Mouse (Mus musculus) kidney, embryonic 16.5 days (tissue): ENCODE data around the gene Pigk. TPM values are rescaled to one million over a fixed set of nuclear protein-coding genes. Genes with fewer than 3 reads are reported as not detected.
"Not testable (repeated sequence)": the region's sequence is repeated elsewhere in the genome, so short reads cannot be mapped to it uniquely, and the experiment has no call there.

Source experiments
- ATAC-seq: fragments of 200-750 bp; cut with Nextera tagmentation; 2 replicates; pipeline ENCODE4 v1.8.0; 2017; ENCODE audit warnings: moderate TSS enrichment; ENCODE audit not compliant: low FRiP score, low TSS enrichment
- H3K27ac ChIP-seq: fragments of 300-500 bp; sonication (generic); 2 replicates; pipeline ENCODE4 v1.5.1; 2014; ENCODE audit warnings: low read length
- H3K27me3 ChIP-seq: fragments of 300-500 bp; sonication (generic); 2 replicates; pipeline ENCODE4 v1.6.1; 2014; ENCODE audit warnings: low read length, control low read depth, mixed read lengths; ENCODE audit not compliant: insufficient read depth
- H3K36me3 ChIP-seq: fragments of 300-500 bp; sonication (generic); 2 replicates; pipeline ENCODE4 v1.6.1; 2014; ENCODE audit warnings: low read length, control low read depth, mixed read lengths; ENCODE audit not compliant: insufficient read depth
- H3K4me1 ChIP-seq: fragments of 300-500 bp; sonication (generic); 2 replicates; pipeline ENCODE4 v1.6.1; 2014; ENCODE audit warnings: low read length, control low read depth, mixed read lengths; ENCODE audit not compliant: insufficient read depth
- H3K4me2 ChIP-seq: fragments of 300-500 bp; sonication (generic); replicated peaks from 2 replicates; pipeline ENCODE4 v1.6.1; 2014; ENCODE audit warnings: low read depth, low read length
- H3K4me3 ChIP-seq: fragments of 300-500 bp; sonication (generic); 2 replicates; pipeline ENCODE4 v1.5.1; 2014; ENCODE audit warnings: mild to moderate bottlenecking, low read length
- H3K9ac ChIP-seq: fragments of 300-500 bp; sonication (generic); replicated peaks from 2 replicates; pipeline ENCODE4 v1.6.1; 2014; ENCODE audit warnings: low read length
- H3K9me3 ChIP-seq: fragments of 300-500 bp; sonication (generic); 2 replicates; pipeline ENCODE4 v1.6.1; 2016; ENCODE audit warnings: low read length, control low read depth
- WGBS: fragments of 180-500 bp; shearing (Covaris S2); extraction: QIAGEN DNeasy Blood & Tissue Kit; methylation state at CpG from one replicate; pipeline ENCODE4 v1.1.7; 2014; 5-methylcytosine and 5-hydroxymethylcytosine counted together
- polyA plus RNA-seq: library from polyadenylated mRNA; unstranded; fragments of >200 nt; fragmentation: Nextera tagmentation; extraction: Ambion mirVana; gene quantifications from 2 replicates; pipeline ENCODE4 v1.2.1, GENCODE M21; 2015

Pigk gene
- polyA plus RNA-seq, 1 experiment from 2014 or later, result 43.9 TPM

- Histone ChIP-seq H3K4me1 (no peaks in the 10 kb centered on the region), H3K9me3 (no peaks in the 10 kb centered on the region), H3K9ac (no peak overlapping the region), H3K4me2 (no peak overlapping the region), H3K4me3 (no peak overlapping the region), H3K36me3 (no peaks in the 10 kb centered on the region), H3K27ac (no peak overlapping the region), H3K27me3 (no peaks in the 10 kb centered on the region)
- ATAC-seq, result no peak
- 87% methylated on average over 3 of the region's 3 CpGs for WGBS
Measured at GRCm38 (mm10) chr3:152694950-152695349, 18.9 kb upstream of the Pigk start.

DNA sequence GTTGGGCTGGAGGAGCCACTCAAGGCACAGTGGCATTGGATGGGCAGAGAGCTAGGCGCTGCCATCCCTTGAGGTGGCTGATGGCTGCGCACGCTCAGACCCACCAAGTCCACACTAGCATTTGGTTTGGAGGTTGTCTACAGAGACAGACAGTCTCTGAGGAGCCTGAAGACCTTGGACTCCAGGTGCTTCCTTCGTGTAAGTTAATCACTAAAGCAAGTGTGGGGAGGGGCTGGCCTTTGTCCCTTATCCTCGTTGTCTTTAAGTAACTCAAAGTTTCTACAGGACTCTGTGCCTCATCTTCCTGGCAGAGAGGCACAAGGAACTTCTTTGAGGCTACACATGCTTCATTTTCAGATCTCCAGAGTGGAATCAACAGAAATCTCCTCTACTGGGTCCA is 15.9 kb upstream of the Pigk start:
- WGBS, result 83% methylated on average over 5 of the region's 5 CpGs
- H3K36me3 ChIP-seq, result no peaks in the 10 kb centered on the region
- no peaks in the 10 kb centered on the region for H3K27me3 ChIP-seq
- no peaks in the 10 kb centered on the region for H3K9me3 ChIP-seq
- H3K4me2 ChIP-seq, result no peak overlapping the region
- H3K27ac ChIP-seq, result no peak overlapping the region
- H3K4me3 ChIP-seq, result no peak overlapping the region
- H3K4me1 ChIP-seq, result 0 out of 2 replicates have a peak, but pooled peaks cover 3% of the 10 kb centered on the region
- no peak for ATAC-seq
- no peak overlapping the region for H3K9ac ChIP-seq

DNA sequence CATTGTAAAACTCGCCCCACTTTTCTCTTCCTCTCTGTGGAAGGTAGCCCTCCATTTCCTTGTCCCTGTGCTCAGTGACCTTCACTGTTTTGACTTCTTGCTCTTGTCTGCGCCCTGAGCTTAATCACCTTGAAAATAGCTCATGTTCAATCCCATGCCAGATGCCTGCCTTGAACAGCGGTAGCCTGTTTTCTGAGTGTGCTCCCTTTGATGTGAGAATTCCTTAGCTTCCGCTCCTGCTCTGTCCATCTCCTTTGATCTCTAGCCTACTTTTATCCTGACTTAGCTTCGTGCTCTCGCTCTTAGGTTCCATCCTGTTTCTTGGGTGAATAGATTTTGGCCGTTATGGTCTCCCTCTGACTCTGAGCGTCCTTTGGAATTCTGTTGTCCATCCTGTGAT is 14.6 kb upstream of the Pigk start:
- WGBS, result 31% methylated on average over 8 of the region's 8 CpGs
- no peak overlapping the region for H3K4me2 ChIP-seq
- H3K36me3 ChIP-seq, result no peaks in the 10 kb centered on the region
- H3K4me3 ChIP-seq, result no peak overlapping the region
- no peak overlapping the region for H3K9ac ChIP-seq
- no peak overlapping the region for H3K27ac ChIP-seq
- H3K9me3 ChIP-seq, result no peaks in the 10 kb centered on the region
- no peaks in the 10 kb centered on the region for H3K27me3 ChIP-seq
- H3K4me1 ChIP-seq, result 0 out of 2 replicates have a peak, but pooled peaks cover 3% of the 10 kb centered on the region
- ATAC-seq, result no peak

DNA sequence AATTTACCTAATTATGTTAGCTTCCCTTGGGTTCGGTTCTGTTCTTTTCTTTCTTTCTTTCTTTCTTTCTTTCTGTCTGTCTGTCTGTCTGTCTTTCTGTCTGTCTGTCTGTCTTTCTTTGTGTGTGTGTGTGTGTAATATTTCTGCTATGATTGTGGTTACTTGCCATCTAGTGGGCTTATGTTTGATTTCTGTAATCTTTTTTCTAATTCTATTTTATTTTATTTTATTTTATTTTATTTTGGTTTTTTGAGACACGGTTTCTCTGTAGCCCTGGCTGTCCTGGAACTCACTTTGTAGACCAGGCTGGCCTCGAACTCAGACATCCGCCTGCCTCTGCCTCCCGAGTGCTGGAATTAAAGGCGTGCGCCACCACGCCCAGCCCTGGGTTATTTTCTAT is 12.4 kb upstream of the Pigk start:
- not testable (repeated sequence) for H3K36me3 ChIP-seq, H3K4me2 ChIP-seq, H3K4me3 ChIP-seq, H3K27ac ChIP-seq, H3K9ac ChIP-seq, H3K27me3 ChIP-seq, ATAC-seq, H3K9me3 ChIP-seq, H3K4me1 ChIP-seq
- 93% methylated on average over 8 of the region's 8 CpGs for WGBS

DNA sequence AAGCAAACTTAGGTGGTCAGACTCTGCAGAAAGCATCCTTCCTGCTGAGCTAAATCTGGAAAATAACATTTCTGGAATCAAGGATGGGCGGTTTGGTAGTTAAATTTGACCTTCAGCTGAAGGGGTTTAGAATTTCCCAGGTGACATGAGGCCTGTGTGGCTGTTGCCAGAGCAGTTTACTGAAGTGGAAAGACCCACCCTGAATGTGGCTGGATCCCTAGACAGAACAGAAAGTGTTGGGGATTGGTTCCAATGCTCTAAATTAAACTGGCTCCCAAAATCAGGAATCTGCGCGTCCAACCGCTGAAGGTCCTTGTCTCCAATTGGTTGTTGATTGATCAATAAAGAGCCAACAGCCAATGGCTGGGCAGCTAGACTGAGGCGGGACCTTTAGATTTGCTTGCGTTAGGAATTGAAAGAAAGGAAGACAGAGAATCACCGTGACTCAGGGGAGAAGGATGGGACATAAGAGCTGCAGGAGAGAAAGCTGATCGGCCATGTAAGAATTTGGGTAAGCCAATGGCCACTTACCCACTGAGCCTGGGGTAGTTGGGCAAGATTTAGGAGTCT is 11.5 kb upstream of the Pigk start:
- Histone ChIP-seq H3K36me3 (no peaks in the 10 kb centered on the region), H3K27me3 (no peaks in the 10 kb centered on the region), H3K9me3 (no peaks in the 10 kb centered on the region), H3K27ac (no peak overlapping the region), H3K4me2 (peak overlapping the region; percentile 29), H3K4me1 (0 out of 2 replicates have a peak, but pooled peaks cover 3% of the 10 kb centered on the region), H3K4me3 (no peak overlapping the region; the same call in 1 of the 2 replicates), H3K9ac (no peak overlapping the region)
- whole genome bisulfite sequencing, result 48% methylated on average over 8 of the region's 8 CpGs
- 0 out of 2 replicates have a peak, but pooled peaks have one; percentile 23 for ATAC-seq

DNA sequence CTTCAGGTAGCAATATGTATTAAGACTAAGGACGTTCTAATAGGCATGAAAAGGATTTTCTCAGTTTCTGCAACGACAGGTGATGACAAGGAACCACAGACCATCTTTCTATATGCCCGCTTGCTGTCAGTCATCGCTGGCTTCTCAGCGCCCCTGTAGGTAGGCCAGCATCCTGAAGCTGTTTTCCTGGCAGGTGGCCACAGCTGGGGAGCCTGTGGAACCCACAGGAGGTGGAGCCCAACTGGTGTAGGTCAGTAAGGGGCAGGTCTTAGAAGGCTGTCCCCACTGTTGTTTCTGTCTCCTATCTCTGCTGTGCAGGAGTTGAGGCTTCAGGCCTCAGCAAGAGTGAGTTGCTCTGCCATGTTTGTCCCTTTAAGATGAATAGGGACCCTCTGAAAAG is 8.1 kb upstream of the Pigk start:
- H3K4me3 ChIP-seq, result no peak overlapping the region
- H3K27ac ChIP-seq, result no peak overlapping the region
- H3K9ac ChIP-seq, result no peak overlapping the region
- H3K27me3 ChIP-seq, result no peaks in the 10 kb centered on the region
- WGBS, result 78% methylated on average over 5 of the region's 5 CpGs
- H3K4me2 ChIP-seq, result no peak overlapping the region
- ATAC-seq, result no peak
- no peaks in the 10 kb centered on the region for H3K36me3 ChIP-seq
- H3K4me1 ChIP-seq, result 0 out of 2 replicates have a peak, but pooled peaks cover 3% of the 10 kb centered on the region
- no peaks in the 10 kb centered on the region for H3K9me3 ChIP-seq

- 89% methylated on average over 2 of the region's 2 CpGs for WGBS
- Histone ChIP-seq H3K27ac (no peak overlapping the region), H3K4me3 (no peak overlapping the region), H3K36me3 (no peaks in the 10 kb centered on the region), H3K4me2 (no peak overlapping the region), H3K4me1 (0 out of 2 replicates have a peak, but pooled peaks cover 3% of the 10 kb centered on the region), H3K9me3 (no peaks in the 10 kb centered on the region), H3K9ac (no peak overlapping the region), H3K27me3 (no peaks in the 10 kb centered on the region)
- no peak for ATAC-seq
Measured at GRCm38 (mm10) chr3:152706901-152707300, 7.0 kb upstream of the Pigk start.

- 83% methylated on average over 5 of the region's 5 CpGs for WGBS
- H3K36me3 ChIP-seq, result no peaks in the 10 kb centered on the region
- H3K4me3 ChIP-seq, result no peak overlapping the region
- no peaks in the 10 kb centered on the region for H3K9me3 ChIP-seq
- no peak overlapping the region for H3K27ac ChIP-seq
- H3K27me3 ChIP-seq, result no peaks in the 10 kb centered on the region
- H3K9ac ChIP-seq, result no peak overlapping the region
- no peak for ATAC-seq
- no peak overlapping the region for H3K4me2 ChIP-seq
- H3K4me1 ChIP-seq, result no peaks in the 10 kb centered on the region
Measured at GRCm38 (mm10) chr3:152707321-152707823, 6.5 kb upstream of the Pigk start.

DNA sequence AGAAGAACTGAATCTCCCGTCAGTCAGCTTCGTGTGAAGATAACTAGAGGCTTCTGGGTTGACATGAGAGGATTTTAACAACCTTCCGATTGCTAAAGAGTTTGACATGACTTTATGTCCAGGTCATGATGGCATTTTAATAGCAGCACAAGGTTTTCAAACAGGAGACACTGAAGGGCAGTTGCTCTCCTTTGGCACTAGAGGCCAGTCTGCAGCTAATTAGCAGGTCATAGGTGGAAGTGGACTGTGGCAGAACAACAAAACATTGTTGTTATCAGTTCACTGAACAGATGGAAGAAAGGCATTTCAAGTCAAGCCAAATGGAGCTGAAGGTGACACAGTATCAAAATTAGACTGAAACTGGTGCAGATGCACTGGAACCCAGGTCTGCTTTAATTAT is 4.0 kb upstream of the Pigk start:
- no peak overlapping the region for H3K9ac ChIP-seq
- no peaks in the 10 kb centered on the region for H3K9me3 ChIP-seq
- H3K4me2 ChIP-seq, result no peak overlapping the region
- peaks cover 5% of the 10 kb centered on the region for H3K4me1 ChIP-seq
- no peak overlapping the region for H3K27ac ChIP-seq
- WGBS, result 67% methylated on average over 3 of the region's 3 CpGs
- no peaks in the 10 kb centered on the region for H3K36me3 ChIP-seq
- no peak for ATAC-seq
- H3K27me3 ChIP-seq, result no peaks in the 10 kb centered on the region
- H3K4me3 ChIP-seq, result no peak overlapping the region

DNA sequence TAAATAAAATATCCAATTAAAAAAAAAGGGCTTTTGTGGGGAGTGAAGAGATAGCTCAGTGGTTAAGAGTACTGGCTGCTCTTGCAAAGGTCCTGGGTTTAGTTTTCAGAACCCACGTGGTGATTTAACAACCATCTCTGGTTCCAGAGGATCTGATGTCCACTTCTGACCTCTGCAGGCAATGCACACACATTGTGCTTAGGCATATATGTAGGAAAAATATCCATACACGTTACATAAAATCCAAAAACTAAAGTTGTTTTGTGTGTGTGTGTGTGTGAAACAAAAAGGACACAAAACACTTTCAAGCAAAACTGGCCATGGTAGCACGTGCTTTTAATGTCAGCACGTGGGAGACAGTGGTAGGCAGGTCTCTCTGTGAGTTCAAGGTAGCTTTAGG is 943 bp upstream of the Pigk start:
- H3K9me3 ChIP-seq, result no peaks in the 10 kb centered on the region
- no peak for ATAC-seq
- 72% methylated on average over 4 of the region's 4 CpGs for WGBS
- peaks cover 7% of the 10 kb centered on the region for H3K4me1 ChIP-seq
- H3K4me3 ChIP-seq, result no peak overlapping the region
- H3K27me3 ChIP-seq, result no peaks in the 10 kb centered on the region
- no peak overlapping the region for H3K9ac ChIP-seq
- H3K27ac ChIP-seq, result no peak overlapping the region
- no peaks in the 10 kb centered on the region for H3K36me3 ChIP-seq
- no peak overlapping the region for H3K4me2 ChIP-seq
